Mouse (Mus musculus): ENCODE measurements around the gene Wdr35. TPM values are rescaled to one million over a fixed set of nuclear protein-coding genes. Genes with fewer than 3 reads are reported as not detected.
A peak's percentile ranks its signal among the peaks of the same experiment; 100 is the strongest.
"Not testable (repeated sequence)": the region's sequence is repeated elsewhere in the genome, so short reads cannot be mapped to it uniquely, and the experiment has no call there.

The Wdr35 gene
- polyA plus RNA-seq, 1 experiment from 2014 or later: 14.6 TPM

DNA sequence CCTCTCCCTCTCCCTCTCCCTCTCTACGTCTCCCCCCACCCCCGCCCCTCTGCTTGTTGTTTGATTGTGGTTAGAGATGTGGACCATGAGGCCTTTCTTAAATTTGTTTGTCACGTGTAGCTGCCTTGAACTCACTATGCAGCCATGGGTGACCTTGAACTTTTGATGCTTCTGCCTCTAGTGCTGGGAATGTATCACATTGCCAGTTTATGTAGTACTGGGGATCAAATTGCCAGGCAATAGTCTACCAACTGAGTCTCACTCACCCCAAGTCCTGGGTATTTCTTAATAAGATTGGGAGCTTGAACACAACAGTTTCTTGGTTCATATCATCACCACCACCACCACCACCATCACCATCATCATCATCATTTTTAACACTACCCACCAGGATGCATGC lies 47.3 kb downstream of the Wdr35 start:
- Histone ChIP-seq H3K4me1 (no peaks in the 10 kb centered on the region), H3K27me3 (ENCODE audit: insufficient read depth, poor library complexity, severe bottlenecking) (no peaks in the 10 kb centered on the region), H3K9me3 (no peaks in the 10 kb centered on the region), H3K4me3 (no peak overlapping the region), H3K36me3 (0 out of 2 replicates have a peak, but pooled peaks cover 2% of the 10 kb centered on the region), H3K27ac (no peak overlapping the region)
- peak; percentile 54 for DNase-seq (ENCODE audit: low spot score)
- WGBS: 76% methylated on average over 2 of the region's 3 CpGs

DNA sequence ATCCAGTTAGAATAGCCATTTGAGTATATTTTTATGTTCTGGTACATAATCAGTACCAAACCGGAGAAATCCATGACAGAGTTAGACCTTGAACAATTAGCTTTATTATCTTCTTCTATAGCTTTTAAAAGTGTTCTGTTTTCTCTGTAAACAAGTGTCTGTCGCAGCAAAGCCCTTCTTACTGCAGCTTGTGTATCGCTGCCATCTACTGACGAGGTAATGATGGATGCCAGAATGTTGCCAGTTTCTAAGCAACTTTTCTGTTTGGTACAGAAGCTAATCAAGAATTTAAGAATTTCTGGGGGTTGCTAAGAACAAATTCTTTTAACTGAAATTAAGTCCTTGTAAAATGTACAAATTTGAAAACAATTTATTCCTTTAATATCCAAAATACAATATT lies 49.3 kb downstream of the Wdr35 start:
- WGBS: 44% methylated on average over 4 of the region's 4 CpGs
- peak; percentile 9 for DNase-seq (ENCODE audit: low spot score)
- no peaks in the 10 kb centered on the region for H3K9me3 ChIP-seq
- H3K27ac ChIP-seq: no peak overlapping the region
- H3K4me1 ChIP-seq: no peaks in the 10 kb centered on the region
- no peak overlapping the region for H3K4me3 ChIP-seq
- 0 out of 2 replicates have a peak, but pooled peaks cover 2% of the 10 kb centered on the region for H3K36me3 ChIP-seq
- no peaks in the 10 kb centered on the region for H3K27me3 ChIP-seq (ENCODE audit: insufficient read depth, poor library complexity, severe bottlenecking)

DNA sequence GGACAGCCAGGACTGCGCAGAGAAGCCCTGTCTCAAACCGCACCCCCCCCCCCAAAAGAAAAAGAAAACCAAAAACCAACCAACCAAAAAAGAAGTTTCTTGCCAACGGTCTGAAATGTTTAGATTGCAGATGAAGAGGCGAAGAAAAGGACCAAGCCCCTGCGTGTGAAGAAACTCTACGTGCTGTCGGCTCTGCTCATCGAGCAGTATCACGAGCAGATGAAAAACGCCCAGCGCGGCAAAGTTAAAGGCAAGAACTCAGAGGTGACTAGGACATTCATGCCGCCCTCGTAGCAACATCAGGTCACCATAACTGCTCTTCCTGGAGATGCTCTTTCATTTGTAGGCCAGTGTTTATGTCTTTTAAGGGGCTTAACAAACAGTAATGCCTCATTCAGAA lies 50.4 kb downstream of the Wdr35 start:
- 88% methylated on average over 14 of the region's 14 CpGs for WGBS
- H3K4me1 ChIP-seq: no peaks in the 10 kb centered on the region
- no peak overlapping the region for H3K27ac ChIP-seq
- DNase-seq (ENCODE audit: low spot score): peak; percentile 57
- H3K9me3 ChIP-seq: no peaks in the 10 kb centered on the region
- H3K4me3 ChIP-seq: no peak overlapping the region
- no peaks in the 10 kb centered on the region for H3K27me3 ChIP-seq (ENCODE audit: insufficient read depth, poor library complexity, severe bottlenecking)
- H3K36me3 ChIP-seq: 0 out of 2 replicates have a peak, but pooled peaks cover 2% of the 10 kb centered on the region

DNA sequence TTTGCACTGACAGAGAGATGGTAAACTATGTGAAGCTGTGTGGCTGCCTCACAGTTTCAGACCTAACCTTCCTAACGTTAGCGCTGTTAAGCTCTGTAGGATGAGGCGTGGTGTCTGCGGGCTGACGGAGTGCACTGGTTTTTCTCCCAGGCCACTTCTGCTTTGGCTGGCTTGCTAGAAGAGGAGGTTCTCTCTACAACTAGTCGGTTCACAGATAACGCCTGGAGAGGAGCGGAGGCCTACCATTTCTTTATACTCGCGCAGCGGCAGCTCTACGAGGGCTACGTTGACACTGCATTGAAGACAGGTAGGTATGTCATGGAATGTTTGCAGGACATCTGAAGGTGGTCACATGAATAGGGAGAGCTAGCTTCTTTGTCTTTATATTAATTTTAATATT lies 51.0 kb downstream of the Wdr35 start:
- Histone ChIP-seq H3K27me3 (ENCODE audit: insufficient read depth, poor library complexity, severe bottlenecking) (no peaks in the 10 kb centered on the region), H3K36me3 (0 out of 2 replicates have a peak, but pooled peaks cover 2% of the 10 kb centered on the region), H3K27ac (no peak overlapping the region), H3K4me3 (no peak overlapping the region), H3K4me1 (no peaks in the 10 kb centered on the region), H3K9me3 (no peaks in the 10 kb centered on the region)
- peak; percentile 78 for DNase-seq (ENCODE audit: low spot score)
- WGBS: 42% methylated on average over 13 of the region's 13 CpGs

DNA sequence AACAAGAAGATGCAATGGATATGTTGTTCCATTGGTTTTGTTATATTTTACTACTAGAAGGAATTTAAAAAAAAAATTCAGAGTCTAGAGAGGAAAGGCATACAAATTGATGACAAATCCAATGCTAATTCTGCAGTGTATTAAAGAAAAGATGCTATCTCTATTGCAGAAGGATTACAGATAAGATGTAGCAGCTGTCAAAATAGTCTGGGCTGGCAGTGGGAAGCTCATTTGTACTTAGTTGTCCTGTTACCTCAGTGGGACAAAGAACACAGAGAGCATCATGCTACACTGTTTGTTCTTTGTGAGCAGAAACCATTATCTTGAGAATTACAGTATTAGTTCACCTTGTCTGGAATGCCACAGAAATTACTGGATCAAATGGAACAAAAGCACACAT lies 53.2 kb downstream of the Wdr35 start:
- Histone ChIP-seq H3K9me3 (no peaks in the 10 kb centered on the region), H3K4me3 (no peak overlapping the region), H3K27me3 (ENCODE audit: insufficient read depth, poor library complexity, severe bottlenecking) (no peaks in the 10 kb centered on the region), H3K4me1 (no peaks in the 10 kb centered on the region), H3K36me3 (0 out of 2 replicates have a peak, but pooled peaks cover 2% of the 10 kb centered on the region), H3K27ac (no peak overlapping the region)
- DNase-seq (ENCODE audit: low spot score): no peak

DNA sequence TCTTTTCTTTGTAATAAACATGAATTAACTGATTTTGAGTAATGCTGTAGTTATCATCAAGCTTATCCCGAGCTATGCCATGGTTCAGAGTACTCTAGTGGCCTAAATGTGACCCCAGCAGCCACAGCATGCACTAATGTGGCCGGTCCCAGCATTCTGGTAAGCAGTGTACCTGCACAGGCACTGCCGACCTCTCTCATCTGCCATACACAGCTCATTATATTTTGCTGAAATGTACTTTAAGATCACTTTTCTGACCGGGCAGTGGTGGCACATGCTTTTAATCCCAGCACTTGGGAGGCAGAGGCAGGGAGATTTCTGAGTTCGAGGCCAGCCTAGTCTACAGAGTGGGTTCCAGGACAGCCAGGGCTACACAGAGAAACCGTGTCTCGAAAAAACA lies 55.1 kb downstream of the Wdr35 start:
- WGBS: 89% methylated on average over 7 of the region's 7 CpGs

DNA sequence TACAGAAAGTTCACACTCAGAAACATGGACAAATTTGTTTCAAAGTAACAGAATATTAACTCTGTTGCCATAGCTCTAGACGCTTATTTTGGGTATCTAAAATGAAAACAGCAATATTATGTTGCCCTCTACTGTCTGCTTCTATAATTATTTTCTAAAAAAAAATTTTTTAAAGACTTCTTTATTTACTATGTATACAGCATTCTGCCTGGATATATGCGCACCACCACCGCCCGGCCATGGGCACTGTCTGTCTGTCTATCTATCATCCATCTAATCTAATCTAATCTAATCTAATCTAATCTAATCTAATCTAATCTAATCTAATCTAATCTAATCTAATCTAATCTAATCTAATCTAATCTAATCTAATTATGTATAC lies 55.8 kb downstream of the Wdr35 start:
- Histone ChIP-seq H3K36me3 (no peaks in the 10 kb centered on the region), H3K27ac (peak overlapping the region; percentile 97), H3K4me1 (no peaks in the 10 kb centered on the region), H3K4me3 (peak overlapping the region; percentile 78), H3K9me3 (no peaks in the 10 kb centered on the region), H3K27me3 (ENCODE audit: insufficient read depth, poor library complexity, severe bottlenecking) (no peaks in the 10 kb centered on the region)
- WGBS: 48% methylated on average over 4 of the region's 4 CpGs
- DNase-seq (ENCODE audit: low spot score): no peak

More for the DNA sequence above, 55.1 kb downstream of the Wdr35 start:
- H3K4me3 ChIP-seq; H3K36me3 ChIP-seq; H3K27me3 ChIP-seq (ENCODE audit: insufficient read depth, poor library complexity, severe bottlenecking); H3K9me3 ChIP-seq; H3K27ac ChIP-seq; H3K4me1 ChIP-seq: not testable (repeated sequence)
- DNase-seq (ENCODE audit: low spot score): peak; percentile 66

DNA sequence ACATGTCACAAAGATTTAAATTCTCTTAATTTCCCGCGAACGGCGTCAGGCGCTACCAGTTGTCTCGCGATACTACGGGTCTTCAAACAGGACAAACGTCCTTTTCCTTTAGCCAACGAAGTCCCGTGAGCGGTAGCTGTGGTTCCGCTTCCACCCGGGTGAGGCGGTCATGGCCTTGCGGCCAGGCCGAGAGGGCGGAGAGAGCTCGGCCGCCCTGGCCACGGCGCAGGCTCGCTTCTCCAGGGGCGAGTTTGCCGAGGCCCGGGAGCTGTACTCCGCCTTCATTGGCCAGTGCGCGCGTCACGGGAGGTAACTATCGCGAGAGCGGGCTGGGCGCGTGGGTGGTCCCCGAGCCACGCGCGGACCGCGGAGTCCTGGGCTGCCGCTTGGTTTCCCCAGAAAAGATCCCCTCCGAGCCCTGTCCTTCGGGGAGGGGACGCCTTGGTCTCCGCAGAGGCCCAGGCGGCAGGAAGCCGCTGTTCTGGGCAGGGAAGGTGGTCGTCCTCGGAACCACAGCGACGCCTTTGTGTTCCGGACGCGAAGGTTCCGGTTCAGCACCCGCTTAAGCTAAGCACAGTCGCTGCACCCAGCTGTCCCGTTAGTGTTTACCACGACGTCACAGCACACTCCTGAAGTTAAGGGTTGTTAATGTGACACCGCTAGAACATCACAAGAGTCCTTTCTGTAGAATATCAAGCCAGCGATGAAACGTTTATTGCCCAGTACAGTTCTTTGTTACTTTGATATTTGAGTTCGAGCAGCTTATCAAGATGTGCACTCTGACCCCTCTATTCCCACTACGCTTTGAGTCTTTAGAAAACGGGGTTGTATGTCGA lies 56.4 kb downstream of the Wdr35 start, which contains the start of gene Ttc32:
Gene Ttc32 (plus strand): TSS at position 110 of the 836 bp plus-strand sequence.
- WGBS: under 1% methylated on average over 69 of the region's 69 CpGs
- no peaks in the 10 kb centered on the region for H3K9me3 ChIP-seq
- peak; percentile 95 for DNase-seq (ENCODE audit: low spot score)
- H3K27ac ChIP-seq: peak within 1 kb of the TSS; percentile 97
- H3K4me3 ChIP-seq: peak within 1 kb of the TSS; percentile 78
- H3K4me1 ChIP-seq: no peaks in the 10 kb centered on the region
- H3K27me3 ChIP-seq (ENCODE audit: insufficient read depth, poor library complexity, severe bottlenecking): no peaks in the 10 kb centered on the region
- no peaks in the 10 kb centered on the region for H3K36me3 ChIP-seq

DNA sequence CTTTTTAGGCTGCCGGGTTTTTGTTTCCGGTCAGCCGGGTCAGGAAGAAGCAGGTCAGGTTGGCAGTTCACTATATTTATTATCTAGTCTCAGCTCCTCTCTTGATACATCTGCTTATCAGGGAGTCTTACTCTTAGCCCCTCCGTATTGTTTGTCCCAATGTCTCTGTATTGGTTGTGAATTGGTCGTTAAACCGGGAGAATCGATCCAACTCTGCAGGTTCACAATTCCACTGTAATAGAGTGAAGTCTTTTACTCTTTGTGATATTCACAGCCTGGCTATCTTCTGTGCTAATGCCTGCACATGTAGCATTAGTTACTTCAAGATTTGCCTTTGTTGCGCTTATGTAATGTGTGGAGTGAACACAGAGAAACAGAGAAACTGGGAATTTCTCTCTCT lies 57.5 kb downstream of the Wdr35 start:
- H3K27me3 ChIP-seq (ENCODE audit: insufficient read depth, poor library complexity, severe bottlenecking): no peaks in the 10 kb centered on the region
- H3K27ac ChIP-seq: peak overlapping the region; percentile 97
- DNase-seq (ENCODE audit: low spot score): no peak
- no peaks in the 10 kb centered on the region for H3K36me3 ChIP-seq
- 65% methylated on average over 8 of the region's 8 CpGs for WGBS
- no peaks in the 10 kb centered on the region for H3K9me3 ChIP-seq
- H3K4me1 ChIP-seq: no peaks in the 10 kb centered on the region
- H3K4me3 ChIP-seq: peak overlapping the region; percentile 78

DNA sequence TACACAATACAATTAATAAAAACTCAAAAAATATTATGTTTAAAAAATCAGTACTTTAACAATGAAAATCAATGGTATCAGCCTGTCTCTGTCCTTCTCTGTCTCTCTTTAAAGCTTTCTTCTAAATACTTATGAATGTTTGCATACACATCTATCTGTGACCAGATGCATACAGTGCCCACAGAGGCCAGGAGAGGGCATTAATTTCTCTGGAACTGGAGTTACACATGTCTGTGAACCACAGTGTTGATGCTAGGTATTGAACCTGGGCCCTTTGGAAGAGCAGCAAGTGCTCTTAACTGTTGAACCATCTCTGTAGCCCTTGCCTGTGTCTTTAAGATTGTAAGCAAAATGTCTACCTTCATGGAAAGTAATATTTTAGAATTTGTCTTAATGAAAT lies 59.4 kb downstream of the Wdr35 start:
- no peaks in the 10 kb centered on the region for H3K4me1 ChIP-seq
- no peak for DNase-seq (ENCODE audit: low spot score)
- H3K4me3 ChIP-seq: no peak overlapping the region
- H3K27me3 ChIP-seq (ENCODE audit: insufficient read depth, poor library complexity, severe bottlenecking): no peaks in the 10 kb centered on the region
- H3K27ac ChIP-seq: no peak overlapping the region
- H3K9me3 ChIP-seq: no peaks in the 10 kb centered on the region
- no peaks in the 10 kb centered on the region for H3K36me3 ChIP-seq

DNA sequence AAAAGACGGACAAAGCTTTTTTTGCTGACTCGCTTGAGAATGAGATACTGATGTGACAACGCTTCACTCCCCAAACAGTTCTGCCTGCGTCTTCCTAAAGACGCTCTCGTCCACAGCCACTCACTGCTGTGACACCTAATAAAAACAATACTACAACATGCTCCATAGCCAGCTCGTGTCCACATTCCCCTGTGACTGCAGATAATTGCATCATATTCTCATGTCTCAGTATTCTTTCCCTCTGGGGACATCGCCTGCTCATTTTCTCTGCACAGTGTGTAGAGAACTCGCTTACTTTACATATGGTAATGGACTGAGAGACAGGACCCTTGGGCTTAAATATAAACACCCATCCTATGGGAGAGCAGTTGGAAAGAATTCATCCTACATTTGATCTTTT lies 62.7 kb downstream of the Wdr35 start:
- no peak overlapping the region for H3K4me3 ChIP-seq
- WGBS: 80% methylated on average over 9 of the region's 9 CpGs
- DNase-seq (ENCODE audit: low spot score): no peak

DNA sequence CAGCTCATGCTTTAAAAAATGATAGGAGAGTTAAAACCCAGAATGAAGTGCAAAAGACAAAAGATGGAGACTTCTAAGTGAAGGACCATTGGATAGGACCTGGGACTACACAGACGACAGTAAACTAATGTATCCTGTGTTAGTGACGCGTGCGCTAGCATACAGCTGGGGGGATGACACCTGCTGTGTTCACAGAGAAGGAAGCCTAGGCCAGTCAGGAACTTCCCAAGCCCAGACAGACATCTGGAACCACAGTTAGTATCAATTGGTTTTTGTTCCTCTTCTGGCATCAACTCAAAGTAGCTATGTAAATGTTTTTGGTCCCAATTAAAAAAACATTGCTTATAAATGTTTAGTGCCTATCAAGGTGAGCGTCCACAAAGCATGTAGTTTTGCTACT lies 66.5 kb downstream of the Wdr35 start:
- 0 out of 2 replicates have a peak, but pooled peaks cover 2% of the 10 kb centered on the region for H3K36me3 ChIP-seq
- no peaks in the 10 kb centered on the region for H3K27me3 ChIP-seq (ENCODE audit: insufficient read depth, poor library complexity, severe bottlenecking)
- WGBS: 84% methylated on average over 5 of the region's 5 CpGs
- no peak for DNase-seq (ENCODE audit: low spot score)
- H3K4me3 ChIP-seq: no peak overlapping the region
- H3K4me1 ChIP-seq: no peaks in the 10 kb centered on the region
- no peaks in the 10 kb centered on the region for H3K9me3 ChIP-seq
- no peak overlapping the region for H3K27ac ChIP-seq

More for the DNA sequence above, 62.7 kb downstream of the Wdr35 start:
- Histone ChIP-seq H3K27ac (no peak overlapping the region), H3K4me1 (no peaks in the 10 kb centered on the region), H3K27me3 (ENCODE audit: insufficient read depth, poor library complexity, severe bottlenecking) (no peaks in the 10 kb centered on the region), H3K9me3 (no peaks in the 10 kb centered on the region), H3K36me3 (no peaks in the 10 kb centered on the region)

DNA sequence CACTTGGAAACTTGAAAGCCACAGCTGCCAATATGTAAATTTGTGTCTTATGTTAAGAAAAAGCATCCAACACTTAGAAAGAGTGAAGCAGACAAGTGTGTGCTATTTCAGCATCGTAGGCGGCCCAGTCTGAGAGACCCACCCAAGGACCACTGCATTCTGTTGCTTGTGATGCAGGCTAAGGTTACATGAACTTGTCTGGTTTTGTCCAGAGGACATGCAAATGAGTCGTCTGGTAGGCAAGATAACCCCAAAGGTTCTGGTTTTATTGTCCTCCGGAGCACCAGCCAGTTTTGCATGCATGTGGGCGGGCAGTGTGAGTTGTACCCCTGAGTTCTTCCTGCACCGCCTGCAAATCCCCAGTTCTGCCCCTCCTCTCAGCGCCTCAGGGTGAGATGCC lies 67.0 kb downstream of the Wdr35 start:
- DNase-seq (ENCODE audit: low spot score): no peak
- WGBS: 58% methylated on average over 7 of the region's 7 CpGs
- H3K27ac ChIP-seq: no peak overlapping the region

More for the DNA sequence above, 67.0 kb downstream of the Wdr35 start:
- no peaks in the 10 kb centered on the region for H3K4me1 ChIP-seq
- H3K9me3 ChIP-seq: no peaks in the 10 kb centered on the region
- H3K4me3 ChIP-seq: no peak overlapping the region
- 0 out of 2 replicates have a peak, but pooled peaks cover 2% of the 10 kb centered on the region for H3K36me3 ChIP-seq
- H3K27me3 ChIP-seq (ENCODE audit: insufficient read depth, poor library complexity, severe bottlenecking): no peaks in the 10 kb centered on the region
